Mouse (Mus musculus) spleen, adult 2 months (tissue): ENCODE results near the gene Usp2. TPM values are rescaled to one million over a fixed set of nuclear protein-coding genes. Genes with fewer than 3 reads are reported as not detected.

Experiments used
- DNase-seq, 2 experiments: peaks; one replicate each; pipeline versions ENCODE4 v3.0.0 to v3.0.0-alpha.2; 2012 to 2021; ENCODE audit warnings: low spot score in 2 of 2, low read depth in 1 of 2
- H3K27ac ChIP-seq: fragments of 200-500 bp; 2 replicates; pipeline ENCODE4 v1.5.1; 2012; ENCODE audit warnings: low read length, inconsistent platforms; ENCODE audit not compliant: insufficient read depth
- H3K27me3 ChIP-seq: fragments of 200-500 bp; 2 replicates; pipeline ENCODE4 v1.6.1; 2012; ENCODE audit warnings: mild to moderate bottlenecking, moderate library complexity, low read length, inconsistent platforms; ENCODE audit not compliant: control insufficient read depth, insufficient read depth
- H3K36me3 ChIP-seq: fragments of 200-500 bp; 2 replicates; pipeline ENCODE4 v1.6.1; 2012; ENCODE audit warnings: mild to moderate bottlenecking, low read length, inconsistent platforms; ENCODE audit not compliant: control insufficient read depth, insufficient read depth
- H3K4me1 ChIP-seq: fragments of 200-500 bp; 2 replicates; pipeline ENCODE4 v1.6.1; 2011; ENCODE audit warnings: inconsistent platforms; ENCODE audit not compliant: control insufficient read depth, insufficient read depth, insufficient read length
- H3K4me3 ChIP-seq: fragments of 200-500 bp; 2 replicates; pipeline ENCODE4 v1.5.1; 2011; ENCODE audit warnings: mild to moderate bottlenecking, inconsistent platforms; ENCODE audit not compliant: insufficient read depth, insufficient read length; ENCODE audit errors: extremely low read depth
- CTCF ChIP-seq: fragments of 200-500 bp; IDR thresholded peaks from 2 replicates; pipeline ENCODE4 v1.5.1; 2011; ENCODE audit warnings: mild to moderate bottlenecking, inconsistent platforms; ENCODE audit not compliant: insufficient read depth, insufficient read length, insufficient replicate concordance; ENCODE audit errors: extremely low read depth
- POLR2A ChIP-seq: fragments of 200-500 bp; IDR thresholded peaks from 2 replicates; pipeline ENCODE4 v1.6.1; 2011; ENCODE audit warnings: low read depth, low read length, inconsistent platforms
- whole genome bisulfite sequencing: fragments of 180-500 bp; shearing (Covaris S2); methylation state at CpG from one replicate; pipeline ENCODE4 v1.1.7; 2018; 5-methylcytosine and 5-hydroxymethylcytosine counted together
- polyA plus RNA-seq: library from polyadenylated mRNA; depleted of rRNA; stranded (reverse); fragments of >200 nt; gene quantifications from 2 replicates; pipeline ENCODE4 v1.2.3, GENCODE M21; 2012

Usp2 gene
- polyA plus RNA-seq, 1 experiment = 0.65 TPM

DNA sequence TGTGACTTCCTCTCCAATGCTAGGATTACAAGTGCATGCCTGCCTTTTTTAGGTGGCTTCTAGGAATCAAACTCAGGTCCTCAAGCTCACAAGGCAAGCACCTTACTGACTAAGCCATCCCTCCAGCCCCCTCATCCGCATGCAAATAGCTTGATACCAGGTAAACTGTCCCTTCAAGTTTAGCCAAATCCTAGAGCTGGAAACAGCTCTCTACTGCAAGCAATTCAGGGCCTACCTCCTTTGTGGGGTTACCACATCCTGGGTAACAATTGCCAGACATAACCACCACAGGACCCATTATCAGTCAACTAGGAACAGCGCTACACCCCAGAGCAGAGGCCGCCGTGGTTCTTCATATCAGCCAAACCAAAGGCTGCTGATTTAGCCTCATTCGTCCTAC is 35.7 kb upstream of the Usp2 start:
- Histone ChIP-seq H3K4me1 (peaks cover 2% of the 10 kb centered on the region; the same call in 1 of the 2 replicates), H3K36me3 (no peaks in the 10 kb centered on the region), H3K4me3 (no peak overlapping the region), H3K27ac (peak overlapping the region; percentile 71), H3K27me3 (no peaks in the 10 kb centered on the region)
- no peak for TF ChIP-seq CTCF
- no peak for TF ChIP-seq POLR2A
- WGBS = 38% methylated on average over 5 of the region's 5 CpGs
- DNase-seq = peak in 1 of 2 experiments; percentile 45

DNA sequence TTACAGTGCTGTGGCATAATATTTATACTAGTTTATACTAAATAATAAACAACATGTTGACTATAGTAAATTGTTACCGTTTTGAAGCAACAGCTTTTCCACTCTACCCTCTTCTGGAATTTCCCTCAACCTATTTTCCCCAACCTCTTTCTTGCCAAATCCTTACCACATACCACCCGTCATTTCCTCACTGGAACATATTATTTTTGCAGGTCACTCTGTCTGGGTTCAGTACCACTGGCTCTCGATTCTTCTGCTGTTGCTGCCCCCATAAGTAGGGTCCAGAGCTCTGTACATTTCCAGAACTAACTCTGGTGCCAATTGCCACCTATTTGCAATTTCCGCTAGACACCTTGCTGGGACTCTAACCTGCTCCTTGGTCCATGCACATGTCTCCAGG is 34.9 kb upstream of the Usp2 start:
- TF ChIP-seq CTCF (no peak), POLR2A (no peak)
- H3K27ac ChIP-seq = peak overlapping the region; percentile 40; the same call in 1 of the 2 replicates
- DNase-seq = no peak
- H3K36me3 ChIP-seq = no peaks in the 10 kb centered on the region
- 67% methylated on average over 4 of the region's 4 CpGs for WGBS
- H3K27me3 ChIP-seq = no peaks in the 10 kb centered on the region
- H3K4me3 ChIP-seq = no peak overlapping the region
- peaks cover 2% of the 10 kb centered on the region; the same call in 1 of the 2 replicates for H3K4me1 ChIP-seq

DNA sequence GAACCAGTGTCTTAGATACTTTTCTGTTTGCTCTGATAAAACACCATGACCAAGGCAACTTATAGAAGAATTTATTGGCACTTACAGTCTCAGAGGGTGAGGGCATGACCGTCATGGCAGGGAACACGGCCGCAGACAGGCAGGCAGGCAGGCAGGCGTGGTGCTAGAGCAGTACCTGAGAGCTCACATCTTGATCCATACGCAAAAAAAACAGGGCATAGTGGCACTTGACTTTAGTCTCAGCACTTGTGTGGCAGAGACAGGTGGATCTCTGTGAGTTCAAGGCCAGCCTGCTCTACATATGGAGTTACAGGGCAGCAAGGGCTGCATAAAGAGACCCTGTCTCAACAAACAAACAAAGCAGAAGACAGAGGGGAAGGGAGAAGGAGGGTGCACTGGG is 33.5 kb upstream of the Usp2 start:
- DNase-seq = no peak
- no peaks in the 10 kb centered on the region for H3K27me3 ChIP-seq
- H3K27ac ChIP-seq = peak overlapping the region; percentile 77
- H3K36me3 ChIP-seq = no peaks in the 10 kb centered on the region
- TF ChIP-seq CTCF (no peak), POLR2A (no peak)
- 0 out of 2 replicates have a peak overlapping the region, but pooled peaks have one; percentile 25 for H3K4me3 ChIP-seq
- peaks cover 2% of the 10 kb centered on the region; the same call in 1 of the 2 replicates for H3K4me1 ChIP-seq
- 89% methylated on average over 5 of the region's 5 CpGs for WGBS

DNA sequence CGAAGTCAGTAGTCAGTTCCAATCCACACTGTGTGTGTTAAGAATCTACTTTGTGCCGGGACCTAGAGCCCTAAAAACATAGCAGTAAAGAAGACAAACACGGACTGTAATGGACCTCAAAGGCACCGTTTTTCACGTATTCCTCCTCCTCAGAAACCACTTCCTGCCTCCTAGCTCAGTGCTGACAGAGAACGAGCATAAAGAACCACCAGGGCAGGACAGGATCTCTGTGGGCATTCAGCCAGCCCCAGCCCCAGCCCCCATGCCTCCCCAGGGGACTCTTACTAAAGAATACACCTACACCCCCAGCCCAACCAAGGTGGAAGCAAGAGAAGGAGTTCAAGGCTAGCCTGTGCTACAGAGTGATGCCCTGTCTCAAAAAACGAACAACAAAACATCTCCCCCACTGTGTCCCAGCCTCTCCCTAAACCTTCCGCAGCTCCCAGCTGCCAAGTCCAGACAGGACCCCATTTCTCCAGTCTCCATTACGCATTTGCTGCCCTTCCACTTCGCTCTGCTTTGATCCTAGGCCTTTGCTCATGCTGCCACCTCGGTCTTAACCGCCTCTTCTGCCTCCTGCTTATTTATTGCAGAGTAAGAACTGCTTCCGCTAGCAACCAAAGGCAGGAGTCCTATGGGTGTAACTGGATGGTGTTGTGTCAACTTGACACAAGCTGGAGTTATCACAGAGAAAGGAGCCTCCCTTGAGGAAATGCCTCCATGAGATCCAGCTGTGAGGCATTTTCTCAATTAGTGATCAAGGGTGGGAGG is 32.7 kb upstream of the Usp2 start:
- Histone ChIP-seq H3K4me3 (peak overlapping the region; percentile 42; the same call in 1 of the 2 replicates), H3K27me3 (no peaks in the 10 kb centered on the region), H3K36me3 (no peaks in the 10 kb centered on the region), H3K27ac (peak overlapping the region; percentile 77), H3K4me1 (peaks cover 2% of the 10 kb centered on the region; the same call in 1 of the 2 replicates)
- 42% methylated on average over 13 of the region's 13 CpGs for WGBS
- TF ChIP-seq POLR2A = no peak
- TF ChIP-seq CTCF = no peak
- peak in 1 of 2 experiments; percentile 37 for DNase-seq

DNA sequence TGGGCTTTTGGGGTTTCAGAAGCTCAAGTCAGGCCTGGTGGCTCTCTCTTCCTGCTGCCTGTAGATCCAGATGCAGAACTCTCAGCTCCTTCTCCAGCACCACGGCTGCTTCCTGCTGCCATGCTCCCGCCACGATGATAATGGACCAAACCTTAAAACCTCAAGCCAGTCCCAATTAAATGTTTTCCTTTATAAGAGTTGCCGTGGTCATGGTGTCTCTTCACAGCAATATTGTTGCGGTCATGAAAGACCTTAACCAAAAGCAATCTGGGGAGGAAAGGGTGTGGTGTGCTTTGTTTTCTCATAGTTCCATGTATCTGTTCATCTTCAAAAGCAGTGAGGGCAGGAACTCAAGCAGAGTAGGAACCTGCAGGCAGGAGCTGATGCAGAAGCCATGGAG is 29.7 kb upstream of the Usp2 start:
- Histone ChIP-seq H3K4me1 (peaks cover 2% of the 10 kb centered on the region; the same call in 1 of the 2 replicates), H3K27ac (no peak overlapping the region), H3K4me3 (no peak overlapping the region), H3K36me3 (no peaks in the 10 kb centered on the region), H3K27me3 (no peaks in the 10 kb centered on the region)
- WGBS = 83% methylated on average over 5 of the region's 5 CpGs
- DNase-seq = no peak
- TF ChIP-seq CTCF = no peak

DNA sequence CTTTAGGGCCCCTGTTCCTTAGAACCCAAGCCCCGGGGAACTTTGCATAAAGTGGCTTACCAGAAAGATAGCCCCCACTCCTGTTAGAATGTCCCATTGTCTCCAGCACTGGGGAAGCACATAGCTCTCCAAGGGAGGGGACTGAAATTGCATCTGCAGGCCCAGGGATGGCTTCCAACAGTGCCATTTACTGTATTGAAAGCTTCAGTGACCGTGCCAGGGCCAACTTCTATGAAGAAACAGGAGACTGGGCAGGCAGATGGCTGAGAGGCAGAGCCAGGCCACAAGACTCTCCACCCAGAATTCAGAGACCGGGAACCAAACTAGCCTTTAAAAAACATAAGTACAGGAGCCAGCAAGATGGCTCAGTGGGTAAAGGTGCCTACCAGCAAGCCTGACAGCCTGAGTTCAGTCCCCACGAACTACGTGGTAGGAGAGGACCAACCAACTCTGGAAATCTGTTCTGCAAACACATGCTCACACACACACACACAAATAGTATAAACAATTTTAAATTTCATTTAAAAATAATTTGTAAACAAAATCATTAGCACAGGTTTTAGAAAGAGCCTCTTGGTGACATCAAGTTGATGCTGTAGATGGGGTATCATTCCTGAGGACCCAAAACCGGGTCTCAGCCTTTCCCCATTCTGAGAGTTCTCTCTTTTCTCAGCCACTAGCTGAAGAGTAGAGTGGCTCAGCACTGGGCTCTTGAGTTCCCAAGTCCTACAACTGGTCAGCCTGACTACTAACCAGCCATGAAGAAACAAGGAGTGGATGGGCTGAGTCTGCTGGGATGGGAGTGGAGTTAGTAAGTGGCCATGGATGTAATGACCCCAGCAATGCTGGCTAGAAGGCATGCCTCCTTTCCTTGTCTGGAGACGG is 25.1 kb upstream of the Usp2 start:
- H3K4me3 ChIP-seq = no peak overlapping the region
- no peak for DNase-seq
- H3K4me1 ChIP-seq = peaks cover 2% of the 10 kb centered on the region; the same call in 1 of the 2 replicates
- no peak overlapping the region for H3K27ac ChIP-seq
- no peaks in the 10 kb centered on the region for H3K36me3 ChIP-seq
- TF ChIP-seq CTCF = no peak
- H3K27me3 ChIP-seq = 0 out of 2 replicates have a peak, but pooled peaks cover 2% of the 10 kb centered on the region
- 84% methylated on average over 7 of the region's 7 CpGs for WGBS

DNA sequence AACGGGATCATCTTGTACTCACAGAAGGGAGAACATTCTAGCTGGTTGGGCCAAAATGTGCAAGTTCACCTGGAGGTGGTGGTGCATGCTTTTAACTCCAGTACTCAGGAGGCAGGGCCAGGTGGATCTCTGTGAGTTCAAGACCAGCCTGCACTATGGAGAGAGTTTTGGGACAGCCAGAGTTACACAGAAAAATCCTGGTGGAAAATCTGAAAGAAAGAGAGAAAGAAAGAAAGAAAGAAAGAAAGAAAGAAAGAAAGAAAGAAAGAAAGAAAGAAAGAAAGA is 24.5 kb upstream of the Usp2 start:
- H3K27ac ChIP-seq = no peak overlapping the region
- TF ChIP-seq POLR2A = no peak
- TF ChIP-seq CTCF = no peak
- H3K4me1 ChIP-seq = peaks cover 2% of the 10 kb centered on the region; the same call in 1 of the 2 replicates
- 95% methylated on average over 1 of the region's 1 CpGs for WGBS
- DNase-seq = no peak
- H3K27me3 ChIP-seq = 0 out of 2 replicates have a peak, but pooled peaks cover 2% of the 10 kb centered on the region
- H3K4me3 ChIP-seq = no peak overlapping the region
- no peaks in the 10 kb centered on the region for H3K36me3 ChIP-seq
